Mouse (Mus musculus) testis, adult 10 weeks (tissue): ENCODE data around the gene Aaas. TPM values are rescaled to one million over a fixed set of nuclear protein-coding genes. Genes with fewer than 3 reads are reported as not detected.

Experiments
- polyA plus RNA-seq: library from polyadenylated mRNA; stranded (reverse); fragments of 350-450 nt; fragmentation: Illumina TruSeq; extraction: RNeasy Lipid Tissue Mini Kit (QIAGEN cat#74804); gene quantifications from one replicate; pipeline ENCODE4 v1.2.3, GENCODE M21; 2014; ENCODE audit warnings: low read depth, low replicate concordance

Aaas gene
- polyA plus RNA-seq = 10.5 TPM

GRCm38 (mm10) chr15:102350138-102350941 lies at the start of gene Aaas:
TSS of gene Aaas (minus strand) at chr15:102350771.

GRCm38 (mm10) chr15:102366733-102367344 lies 16.3 kb upstream of the Aaas start, which contains the start of gene Sp7:
TSS of gene Sp7 (minus strand) at chr15:102367182.

GRCm38 (mm10) chr15:102331610-102332015 lies 19.0 kb downstream of the Aaas start, which contains the start of gene Myg1:
TSS of gene Myg1 (plus strand) at chr15:102331709.

GRCm38 (mm10) chr15:102326022-102326576 lies 24.5 kb downstream of the Aaas start, which contains the start of gene Pfdn5:
TSS of gene Pfdn5 (plus strand) at chr15:102326116.

GRCm38 (mm10) chr15:102295633-102296367 lies 54.8 kb downstream of the Aaas start, which contains the start of gene Espl1:
TSS of gene Espl1 (plus strand) at chr15:102296266.

Other genes with a start within 250 kb of the Aaas start
- 0.81 TPM for gene Spryd3, start 214.5 kb downstream of the Aaas start, polyA plus RNA-seq
- 0.57 TPM for gene Igfbp6, start 206.4 kb downstream of the Aaas start, polyA plus RNA-seq
- not detected for gene Soat2, start 200.2 kb downstream of the Aaas start, polyA plus RNA-seq
- gene Zfp740, start 147.5 kb downstream of the Aaas start, polyA plus RNA-seq = 10.3 TPM
- 5.8 TPM for gene Csad, start 146.0 kb downstream of the Aaas start, polyA plus RNA-seq
- not detected for gene Itgb7, start 118.8 kb downstream of the Aaas start, polyA plus RNA-seq
- 1.2 TPM for gene Rarg, start 93.3 kb downstream of the Aaas start, polyA plus RNA-seq
- gene Gm9918, start 80.2 kb downstream of the Aaas start, polyA plus RNA-seq = not detected
- 0.20 TPM for gene Mfsd5, start 71.3 kb downstream of the Aaas start, polyA plus RNA-seq
- gene Espl1, start 54.5 kb downstream of the Aaas start, polyA plus RNA-seq = 5.2 TPM
- gene Pfdn5, start 24.7 kb downstream of the Aaas start, polyA plus RNA-seq = 178 TPM
- gene Myg1, start 19.1 kb downstream of the Aaas start, polyA plus RNA-seq = 8.8 TPM
- gene Sp7, start 16.4 kb upstream of the Aaas start, polyA plus RNA-seq = 0.06 TPM
- gene Sp1, start 55.4 kb upstream of the Aaas start, polyA plus RNA-seq = 42.2 TPM
- 3.7 TPM for gene Amhr2, start 94.6 kb upstream of the Aaas start, polyA plus RNA-seq
- 5.6 TPM for gene Prr13, start 108.3 kb upstream of the Aaas start, polyA plus RNA-seq
- 1,121 TPM for gene Pcbp2, start 119.8 kb upstream of the Aaas start, polyA plus RNA-seq
- not detected for gene Gm10337, start 153.0 kb upstream of the Aaas start, polyA plus RNA-seq
- 1.4 TPM for gene Map3k12, start 166.3 kb upstream of the Aaas start, polyA plus RNA-seq
- gene Tarbp2, start 167.4 kb upstream of the Aaas start, polyA plus RNA-seq = 7.4 TPM
- not detected for gene Npff, start 174.2 kb upstream of the Aaas start, polyA plus RNA-seq